ENCODE assay signal across 13 mouse cellular contexts in genomic region chr5:28992796-28993195, GRCm38 (mm10).
"Had no signal": no experiment of that assay in that cellular context is flagged by ENCODE, and none has a peak within 500 bp of the region (broad histone marks: within the 10 kb centered on the region; RNA-seq: fewer than 3 reads in every experiment).

No protein-coding gene starts in this region.

- H3K9me3 ChIP-seq: limb, embryonic 10.5 days; liver, embryonic 12.5 days; megakaryocyte, embryonic 14.5 days; midbrain, embryonic 12.5 days; stomach, embryonic 15.5 days had no signal

- H3K36me3 ChIP-seq: limb, embryonic 10.5 days; liver, embryonic 12.5 days; midbrain, embryonic 12.5 days; stomach, embryonic 15.5 days had no signal

- DNase-seq: kidney, postnatal 25 days; lung, embryonic 14.5 days; lung, postnatal 10 days; lung, postnatal 4 days; right cerebral cortex, postnatal 14 days; thymus, adult 2 months; thymus, postnatal 25 days had no signal

- H3K4me2 ChIP-seq: liver, embryonic 12.5 days; lung, embryonic 14.5 days; midbrain, embryonic 12.5 days; stomach, embryonic 15.5 days had no signal

- H3K27me3 ChIP-seq: liver, embryonic 12.5 days; megakaryocyte, embryonic 14.5 days; midbrain, embryonic 12.5 days; stomach, embryonic 15.5 days had no signal

- ATAC-seq: liver, embryonic 12.5 days; midbrain, embryonic 16.5 days had no signal

- H3K9ac ChIP-seq: liver, embryonic 12.5 days; lung, embryonic 14.5 days; midbrain, embryonic 12.5 days; stomach, embryonic 15.5 days had no signal

- H3K4me1 ChIP-seq: limb, embryonic 10.5 days; liver, embryonic 12.5 days; megakaryocyte, embryonic 14.5 days; midbrain, embryonic 12.5 days; stomach, embryonic 15.5 days had no signal

- H3K27ac ChIP-seq: limb, embryonic 10.5 days; liver, embryonic 12.5 days; midbrain, embryonic 12.5 days; stomach, embryonic 15.5 days had no signal

- H3K4me3 ChIP-seq: limb, embryonic 10.5 days; liver, embryonic 12.5 days; megakaryocyte, embryonic 14.5 days; midbrain, embryonic 12.5 days; stomach, embryonic 15.5 days had no signal
